Mouse (Mus musculus): ENCODE data around the gene Limk2.

The Limk2 gene

DNA sequence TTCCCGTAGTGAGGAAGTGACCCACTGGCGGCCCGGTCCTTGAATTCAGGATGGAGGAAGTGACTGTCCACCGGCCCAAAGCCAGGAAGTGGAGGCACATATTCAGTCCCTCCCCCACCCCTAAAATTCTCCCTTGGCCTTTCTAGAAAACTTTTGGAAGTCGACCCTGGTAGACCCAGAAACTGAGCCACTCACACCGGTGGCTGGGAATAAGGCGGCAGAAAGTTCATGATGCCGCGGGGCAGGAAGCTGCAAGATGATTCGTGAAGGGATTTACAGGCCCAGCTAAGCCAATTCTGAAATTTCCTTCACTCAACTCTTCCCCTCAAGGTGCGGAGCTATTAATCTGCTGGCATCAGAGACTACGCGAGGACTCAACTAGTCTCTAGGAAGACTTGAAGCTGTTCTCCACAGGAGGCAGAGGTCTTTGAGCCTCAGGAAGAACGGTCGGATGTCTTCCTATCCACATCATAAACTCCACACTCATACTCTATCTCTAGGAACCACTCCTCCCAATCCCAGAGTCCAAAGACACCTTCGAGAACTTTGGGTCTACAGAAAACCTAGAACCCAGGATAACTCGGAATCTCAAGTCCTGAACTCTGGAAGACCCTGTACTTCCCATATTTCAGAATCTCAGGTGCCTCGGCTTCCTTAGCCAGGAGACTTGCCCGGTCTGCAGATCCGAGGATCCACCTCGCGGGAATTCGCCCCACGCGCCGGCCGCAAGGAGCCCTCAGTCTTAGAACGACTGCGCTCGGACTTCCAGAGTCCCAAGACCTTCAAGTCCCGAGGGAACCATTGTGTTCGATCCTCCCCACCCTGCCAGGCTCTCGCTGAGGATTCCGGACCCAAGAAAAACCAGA lies 625 bp downstream of the Limk2 start:
- DNase-seq: no peak

DNA sequence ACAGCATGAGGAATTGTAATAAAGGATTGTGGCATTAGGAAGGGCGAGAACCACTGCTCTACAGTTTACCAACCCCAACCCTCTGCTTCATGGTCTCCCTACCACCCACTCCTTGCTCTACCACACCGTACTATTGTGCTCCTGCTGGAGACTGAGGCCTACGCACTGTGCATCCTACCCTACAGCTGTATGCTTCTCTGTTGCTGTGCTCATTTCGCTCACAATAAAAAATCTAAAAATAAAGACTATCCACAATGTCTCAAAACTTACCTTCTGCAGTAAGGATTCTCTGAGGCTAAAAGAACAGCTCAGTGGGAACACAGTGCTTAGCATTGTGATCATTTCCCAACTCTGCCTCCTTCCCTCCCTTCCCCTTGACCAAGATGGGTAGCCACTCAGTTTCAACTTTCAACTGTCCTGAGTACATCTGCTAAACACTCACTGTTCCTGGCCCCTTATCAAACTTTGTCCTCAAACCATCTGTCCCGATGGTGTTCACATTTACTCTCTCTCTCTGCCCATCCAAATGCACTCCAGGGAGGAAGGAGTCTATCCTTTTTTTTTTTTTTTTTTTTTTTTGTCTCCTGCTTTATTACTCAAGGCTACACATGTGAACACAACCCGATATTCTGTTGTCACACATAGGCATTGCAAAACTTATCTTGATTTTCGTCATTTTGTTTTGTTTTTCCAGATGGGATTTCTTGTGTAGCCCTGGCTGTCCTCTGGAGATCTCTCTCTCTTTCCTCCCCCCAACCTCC lies 4.5 kb downstream of the Limk2 start:
- no peak for DNase-seq

DNA sequence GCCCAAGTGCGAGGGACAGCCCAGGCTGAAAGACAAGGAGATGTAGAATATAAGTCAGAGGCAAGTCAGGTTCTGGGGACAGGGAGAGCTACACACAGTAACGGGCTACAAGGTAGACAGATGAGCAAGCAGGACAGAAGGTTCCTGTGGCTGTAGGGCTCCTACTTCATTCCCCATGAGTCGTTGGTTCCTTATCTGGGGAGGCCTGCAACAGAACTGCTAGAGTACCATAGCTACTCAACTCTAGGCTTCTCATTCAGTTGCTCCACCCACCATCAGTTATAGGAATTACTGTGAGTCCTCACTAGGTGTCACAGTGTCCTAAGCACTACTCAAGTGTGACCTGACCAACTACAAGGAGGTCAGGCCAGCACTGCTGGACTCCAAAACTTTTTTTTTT lies 6.0 kb downstream of the Limk2 start:
- no peak for DNase-seq

DNA sequence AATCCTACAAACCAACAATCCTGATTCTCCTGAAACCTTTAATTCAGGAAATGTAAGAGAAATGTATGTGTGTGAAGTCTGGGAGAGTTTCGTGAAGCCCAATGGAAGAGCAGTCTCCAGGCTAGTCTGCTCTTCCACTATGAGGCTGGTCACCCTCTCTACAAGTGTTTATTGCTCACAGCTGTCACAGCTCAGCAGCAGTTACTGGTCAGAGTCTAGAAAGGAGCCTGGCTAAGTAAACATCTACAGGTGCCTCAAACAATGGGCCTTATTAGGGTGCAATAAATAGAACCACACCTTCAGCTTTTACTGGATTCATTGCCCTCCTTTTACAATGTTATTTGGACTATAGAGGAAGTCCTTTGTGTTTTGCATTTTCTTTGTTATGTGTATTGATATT lies 10.7 kb downstream of the Limk2 start:
- no peak for DNase-seq

DNA sequence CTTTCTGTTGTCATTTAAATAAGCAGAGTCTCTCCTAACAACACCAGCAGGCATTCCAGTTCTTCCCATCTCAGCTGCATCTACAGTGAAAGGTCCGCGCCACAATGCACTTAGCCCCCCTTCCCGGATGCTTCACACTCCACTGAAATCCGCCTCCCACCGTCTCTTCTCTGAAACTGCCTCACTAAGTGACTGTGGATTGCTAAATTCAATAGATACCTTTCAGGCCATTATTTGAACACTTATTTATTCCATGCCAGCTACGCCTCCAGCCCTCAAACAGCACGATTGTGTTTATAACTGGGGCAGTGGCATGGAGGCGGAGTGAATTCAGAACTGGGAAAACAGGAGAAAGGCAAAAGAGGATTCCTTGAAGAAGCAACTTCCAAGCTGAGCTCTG lies 12.4 kb downstream of the Limk2 start:
- DNase-seq: no peak

DNA sequence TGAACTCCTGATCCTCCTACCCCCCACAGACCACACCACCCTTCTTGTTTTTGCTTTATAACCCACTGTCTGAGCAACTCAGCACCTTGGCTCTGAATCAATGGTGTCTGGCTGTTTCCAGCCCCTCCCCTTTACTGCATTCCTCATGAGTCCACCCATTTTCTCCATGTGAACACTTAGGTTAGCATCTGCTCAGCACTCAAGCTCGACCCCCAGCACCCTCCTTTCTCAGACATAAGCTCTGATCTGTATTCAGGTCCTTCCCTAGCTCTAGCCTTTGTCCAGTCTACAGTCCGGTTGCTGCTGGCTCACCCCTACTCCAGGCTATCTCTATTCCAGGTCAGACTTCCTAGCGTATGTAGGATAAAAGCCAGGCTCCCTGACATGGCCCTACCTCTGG lies 12.9 kb downstream of the Limk2 start:
- DNase-seq: no peak

DNA sequence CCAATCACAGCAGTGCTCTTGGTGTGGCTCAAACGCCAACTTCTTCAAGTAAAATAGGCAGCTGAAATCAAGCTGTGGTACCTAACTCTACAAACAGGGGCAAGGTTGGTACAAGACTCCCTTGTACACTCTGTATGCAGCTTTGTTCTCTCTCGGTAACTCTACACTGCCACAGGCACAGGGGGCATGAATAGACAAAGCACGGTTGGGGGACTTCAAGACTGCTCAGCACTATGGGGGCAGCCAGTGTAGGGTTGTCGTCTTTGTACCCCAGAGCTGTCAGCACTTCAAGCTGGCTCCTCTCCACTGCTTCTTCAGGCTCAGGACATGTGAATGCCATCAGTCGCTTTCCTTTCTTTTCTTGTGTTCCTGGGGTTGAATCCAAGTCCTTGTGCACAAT lies 14.5 kb downstream of the Limk2 start:
- DNase-seq: no peak

DNA sequence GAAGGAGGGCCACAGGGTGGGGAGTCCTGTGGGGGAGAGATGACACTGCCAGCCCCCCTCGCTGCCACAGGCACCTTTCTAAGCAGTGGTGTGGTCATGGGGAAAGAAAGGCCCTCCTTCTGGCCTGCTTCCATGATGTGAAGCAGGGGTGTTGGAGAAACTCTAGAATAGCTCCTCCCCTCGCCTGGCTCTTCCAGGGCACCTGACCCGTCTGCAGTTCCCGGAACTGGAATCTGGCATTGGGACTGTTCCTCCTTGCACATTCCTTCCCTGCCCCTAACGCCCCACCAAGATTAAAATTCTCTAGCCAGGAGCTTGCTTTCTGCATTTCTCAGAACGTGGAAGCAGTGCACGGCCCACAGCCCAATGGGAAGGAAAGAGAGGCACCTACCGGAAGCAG lies 16.5 kb downstream of the Limk2 start:
- DNase-seq: no peak

DNA sequence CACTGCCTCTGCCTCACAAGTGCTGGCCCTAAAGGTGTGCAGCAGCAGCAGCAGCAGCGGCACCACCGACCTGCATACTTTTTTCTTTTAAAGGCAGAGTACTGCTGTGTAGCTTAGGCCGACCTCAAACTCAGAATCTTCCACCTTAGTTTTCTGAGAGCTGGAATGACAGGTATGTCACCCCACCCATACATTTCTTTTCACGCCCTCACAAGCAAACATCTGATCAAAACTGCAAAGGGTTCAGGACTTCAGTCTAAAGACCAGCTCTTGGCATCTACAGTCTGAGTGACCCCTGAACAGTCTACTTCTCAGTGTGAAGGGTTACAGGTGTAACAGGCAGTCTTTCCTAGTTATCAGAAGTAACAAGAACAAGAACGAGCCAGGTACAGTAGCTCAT lies 18.2 kb downstream of the Limk2 start:
- DNase-seq: no peak

DNA sequence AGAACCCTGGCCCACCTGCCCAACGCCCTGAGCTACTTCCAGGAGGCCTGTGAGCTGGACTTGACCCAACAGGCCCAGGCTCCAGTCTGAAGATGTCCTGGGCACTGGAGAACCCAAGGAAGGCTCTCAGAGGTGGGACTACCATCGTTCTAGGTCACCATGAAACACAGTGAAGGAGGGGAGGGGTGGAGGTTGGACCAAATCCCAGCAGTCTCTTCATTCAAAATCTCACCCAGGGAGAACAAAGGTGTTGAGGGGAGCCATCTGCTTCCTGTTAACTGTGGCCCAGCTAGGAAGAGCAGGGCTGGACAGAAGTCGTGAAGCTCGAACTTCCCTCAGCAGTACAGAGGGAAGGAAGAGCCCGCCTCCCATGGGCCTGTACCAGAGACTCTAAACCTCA lies 19.0 kb downstream of the Limk2 start:
- DNase-seq: peak; percentile 50 to 56

DNA sequence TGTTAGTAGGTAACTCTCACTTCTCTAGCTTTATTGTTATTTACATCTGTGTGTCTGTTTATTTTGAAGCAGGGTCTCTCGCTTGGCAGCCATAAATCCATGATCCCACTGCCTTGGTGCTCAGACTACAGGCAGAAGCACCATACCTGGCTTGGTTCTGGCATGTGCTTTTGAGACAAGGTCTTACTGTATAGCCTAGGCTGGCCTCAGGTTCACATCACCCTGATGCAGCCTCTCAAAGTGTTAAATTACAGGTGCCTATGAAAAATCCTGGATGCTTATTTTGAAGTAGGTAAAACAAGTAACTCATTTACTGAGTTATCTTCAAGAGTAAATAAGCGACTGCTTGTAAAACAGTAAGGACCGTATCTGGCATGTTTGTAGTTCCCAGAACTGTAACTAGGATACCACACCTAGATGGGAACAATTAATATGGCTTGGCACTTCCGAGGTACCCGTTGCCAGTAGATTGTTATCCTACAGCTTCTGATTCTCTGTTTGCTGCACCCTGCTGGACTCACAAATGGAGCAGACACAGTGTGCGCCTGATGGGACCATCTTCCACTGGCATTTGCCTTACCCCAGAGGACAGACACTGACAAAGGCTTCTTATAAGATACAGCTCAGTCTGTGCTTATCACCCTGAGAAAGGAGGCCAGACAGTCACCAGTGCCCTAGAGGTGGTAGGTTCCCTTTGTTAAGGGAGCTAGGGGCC lies 21.4 kb downstream of the Limk2 start:
- DNase-seq: no peak

DNA sequence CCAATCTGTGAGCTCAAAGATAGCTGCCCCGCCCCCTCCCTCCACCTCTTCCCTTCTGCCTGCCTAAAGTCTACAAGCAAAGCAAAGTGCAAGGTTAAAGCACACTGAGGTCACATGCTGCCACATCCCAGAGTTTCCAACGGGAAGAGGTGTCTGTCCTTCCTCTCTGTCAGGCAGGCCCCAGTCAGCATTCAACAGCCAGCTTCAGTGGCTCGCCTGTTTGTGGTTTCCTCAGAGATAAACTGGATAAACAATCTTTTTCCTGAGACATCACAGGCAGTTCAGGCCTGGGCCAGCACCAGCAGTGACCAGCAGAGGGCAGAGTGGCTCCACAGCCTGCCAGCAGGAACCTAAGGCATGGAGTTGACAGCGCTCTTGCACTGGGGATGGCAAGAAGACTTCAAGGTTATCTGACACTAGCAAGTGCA lies 22.0 kb downstream of the Limk2 start:
- DNase-seq: peak; percentile 88 to 93

DNA sequence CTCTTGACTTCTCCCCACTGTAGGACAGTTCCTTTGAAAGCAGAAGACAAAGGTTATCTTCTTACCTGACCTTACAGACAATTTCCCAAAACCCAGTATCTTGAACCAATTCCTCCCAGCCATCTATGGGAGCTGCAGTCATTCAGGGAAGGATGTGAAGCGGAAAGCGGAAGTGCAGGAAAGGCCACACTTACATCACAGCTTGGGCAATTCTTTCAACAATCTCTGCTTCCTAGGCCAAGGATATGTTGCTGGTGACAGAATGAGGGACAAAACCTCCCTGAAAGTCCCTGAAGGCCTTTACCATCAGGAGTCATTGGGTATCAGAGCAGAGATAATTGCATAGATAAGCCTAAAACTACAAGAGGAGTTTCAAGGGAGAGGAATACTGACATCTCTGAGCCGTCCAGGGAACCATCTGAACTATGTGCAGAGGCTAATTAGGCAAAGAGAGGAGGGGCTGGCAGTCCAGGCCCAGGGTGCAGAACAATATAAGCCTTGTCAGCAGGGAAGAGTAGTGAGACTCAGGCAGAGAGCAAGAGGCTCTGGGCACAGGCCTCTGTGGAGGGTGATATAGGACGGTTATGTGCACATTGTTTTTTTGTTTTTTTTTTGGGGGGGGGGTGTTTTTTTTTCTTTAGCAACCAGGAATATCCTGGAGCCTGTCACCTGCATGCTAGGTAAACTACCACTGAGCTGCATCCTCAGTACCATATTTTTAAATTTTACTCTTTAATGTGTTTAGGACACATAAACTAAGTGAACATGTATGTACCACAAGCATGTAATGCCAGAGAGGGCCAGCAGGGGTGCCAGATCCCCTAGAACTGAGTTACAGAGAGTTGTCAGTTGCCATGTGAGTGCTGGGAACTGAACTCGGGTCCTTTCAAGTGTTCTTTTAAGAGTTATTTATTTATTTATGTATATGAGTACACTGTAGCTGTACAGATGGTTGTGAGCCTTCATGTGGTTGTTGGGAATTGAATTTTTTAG lies 26.1 kb downstream of the Limk2 start:
- DNase-seq: no peak

DNA sequence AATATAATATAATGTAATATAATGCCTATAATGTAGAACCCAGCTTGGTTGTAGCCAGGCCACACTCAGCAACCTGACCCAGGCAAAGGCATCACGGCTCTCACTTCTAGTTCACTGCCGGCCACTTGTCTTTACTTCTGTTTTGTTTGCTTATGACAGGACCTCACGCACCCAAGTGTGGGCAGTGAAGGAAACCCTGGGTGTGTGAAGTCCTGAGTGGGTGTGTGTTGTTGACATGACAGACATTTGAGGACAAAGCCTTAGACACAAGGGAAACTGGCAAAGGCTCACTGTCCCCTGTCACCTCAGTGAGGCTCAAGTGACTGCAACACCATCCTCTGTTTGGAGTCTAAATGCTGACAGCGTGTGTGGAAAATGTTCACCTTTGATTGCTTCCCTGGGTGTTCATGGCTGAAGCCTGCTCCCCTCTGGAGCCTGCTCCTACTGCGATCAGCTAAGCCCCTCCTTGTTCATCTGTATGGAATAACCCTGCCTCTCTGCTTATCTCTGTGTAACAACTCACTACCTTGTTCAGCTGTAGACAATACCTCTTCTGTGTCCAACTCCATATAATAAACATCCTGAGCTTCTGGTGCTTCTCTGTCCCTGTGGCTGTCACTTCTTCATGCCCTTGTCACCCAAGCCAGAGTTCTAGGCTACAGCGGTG lies 27.7 kb downstream of the Limk2 start:
- DNase-seq: no peak

DNA sequence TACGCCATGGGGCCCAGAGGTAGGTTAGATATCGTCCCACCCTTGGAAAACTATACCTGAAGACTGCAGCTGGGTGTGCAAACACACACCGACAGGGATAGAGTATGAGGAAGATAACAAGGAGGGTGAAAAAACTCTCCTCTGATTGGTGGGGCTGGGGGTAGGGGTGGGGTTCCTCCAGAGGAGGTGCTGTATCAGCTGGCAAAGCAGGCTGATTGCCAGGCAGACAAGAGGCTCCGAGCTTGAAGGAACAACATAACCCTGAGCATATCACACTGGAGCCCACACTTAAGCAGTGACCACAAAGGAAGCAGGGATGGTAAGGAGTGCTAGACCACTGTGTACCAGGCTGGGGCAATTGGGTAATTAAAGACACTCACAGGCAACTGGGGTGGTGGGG lies 29.6 kb downstream of the Limk2 start:
- DNase-seq: no peak

DNA sequence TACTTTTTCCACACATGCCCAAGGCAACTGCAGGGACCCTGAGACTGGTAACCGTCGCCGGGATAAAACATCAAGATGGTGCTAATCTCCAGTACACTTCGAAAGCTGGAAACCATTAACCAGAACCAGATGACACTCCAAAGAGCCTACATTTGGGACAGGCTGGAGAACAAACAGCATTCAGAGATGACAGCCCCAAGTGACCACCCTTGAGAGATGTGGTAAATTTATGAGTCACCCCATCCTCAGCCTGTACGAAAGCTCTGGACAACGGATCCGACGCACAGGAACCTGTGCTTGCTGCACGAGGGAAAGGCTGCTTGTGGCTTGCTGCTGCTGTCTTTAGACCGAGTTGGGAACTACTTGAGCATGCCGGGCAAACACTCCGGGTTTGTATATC lies 34.2 kb downstream of the Limk2 start:
- DNase-seq: no peak

DNA sequence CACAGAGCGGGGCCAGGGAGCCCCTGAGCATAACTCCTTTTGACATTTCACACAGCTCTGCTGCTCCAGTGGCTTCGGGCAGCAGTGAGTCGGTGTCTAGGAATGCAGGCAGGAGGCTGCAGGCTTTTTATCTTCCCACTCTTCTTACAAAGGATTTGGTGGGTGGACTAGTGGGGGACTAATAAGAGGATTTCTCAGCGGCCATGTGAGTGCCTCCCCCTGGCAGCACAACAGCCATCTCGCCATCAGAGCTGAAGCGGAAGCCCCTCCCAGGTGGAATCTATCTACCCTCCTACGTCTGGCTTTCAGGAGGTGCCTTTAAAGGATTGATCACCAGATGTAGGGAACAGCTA lies 34.7 kb downstream of the Limk2 start:
- no peak for DNase-seq

DNA sequence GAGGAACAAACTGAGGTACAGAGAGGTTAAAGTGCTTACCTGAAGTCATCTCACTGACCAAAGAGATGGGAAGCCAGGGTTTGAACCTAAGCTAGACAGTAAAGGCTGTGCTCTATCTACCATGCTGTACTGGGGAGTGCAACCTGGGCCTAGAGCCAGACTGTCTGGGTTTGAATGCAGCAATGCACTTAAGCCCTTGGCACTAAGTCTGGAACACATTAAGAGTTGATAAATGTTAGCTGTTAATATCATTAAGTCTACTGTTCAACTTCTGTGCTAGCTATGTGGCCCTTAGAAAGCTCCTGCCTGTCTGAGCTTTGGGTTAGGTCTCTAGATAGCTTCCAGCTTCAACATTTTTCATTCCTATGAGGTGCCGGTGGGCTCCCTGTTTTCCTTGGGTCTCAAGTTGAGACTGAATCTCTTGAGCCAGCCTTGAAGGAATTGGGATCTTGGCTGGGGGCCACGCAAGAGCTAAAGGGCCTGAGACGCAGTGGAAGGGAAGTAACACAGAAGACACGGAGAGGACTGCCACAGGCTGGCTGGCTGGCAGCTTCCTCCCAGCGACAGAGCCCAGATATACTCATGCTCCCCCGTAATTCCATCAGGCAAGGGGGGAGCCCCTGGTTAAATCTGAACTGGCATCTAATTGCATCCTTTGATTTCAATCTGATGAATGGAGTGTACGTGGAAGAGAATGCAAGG lies 35.2 kb downstream of the Limk2 start:
- no peak for DNase-seq

DNA sequence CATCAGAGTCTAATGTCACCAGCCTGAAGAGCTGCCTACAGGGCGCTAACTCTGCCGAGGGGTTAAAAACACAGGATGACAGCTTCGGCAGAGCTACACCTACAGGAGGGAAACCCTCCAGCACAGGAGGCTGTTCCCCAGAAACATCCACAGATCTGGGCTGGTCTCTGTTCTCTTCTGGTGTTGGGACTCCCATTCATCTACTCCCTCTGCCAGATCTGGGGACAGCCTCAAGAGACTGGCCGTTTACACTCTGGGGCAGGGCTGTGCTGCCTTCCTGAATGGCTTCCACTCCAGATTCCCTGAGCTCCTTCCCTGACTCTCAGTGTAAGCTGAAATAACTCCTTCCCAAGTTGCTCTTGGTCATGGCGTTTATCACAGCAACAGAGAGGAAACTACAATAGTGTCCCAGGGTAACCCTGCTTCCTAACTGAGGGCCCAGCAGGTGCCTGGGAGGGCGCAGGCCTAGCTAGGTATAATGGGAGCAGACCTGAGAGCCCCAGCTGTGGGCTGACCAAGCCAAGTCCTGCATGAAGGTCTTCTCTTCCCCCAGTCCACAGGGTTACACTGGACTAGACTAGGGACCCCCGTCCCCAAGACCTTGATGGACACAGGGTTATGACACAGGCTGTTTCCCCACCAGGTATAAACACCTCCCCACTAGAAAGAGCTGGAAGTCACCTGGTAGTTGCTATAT lies 37.2 kb downstream of the Limk2 start:
- peak in 1 of 2 experiments; percentile 23 for DNase-seq

DNA sequence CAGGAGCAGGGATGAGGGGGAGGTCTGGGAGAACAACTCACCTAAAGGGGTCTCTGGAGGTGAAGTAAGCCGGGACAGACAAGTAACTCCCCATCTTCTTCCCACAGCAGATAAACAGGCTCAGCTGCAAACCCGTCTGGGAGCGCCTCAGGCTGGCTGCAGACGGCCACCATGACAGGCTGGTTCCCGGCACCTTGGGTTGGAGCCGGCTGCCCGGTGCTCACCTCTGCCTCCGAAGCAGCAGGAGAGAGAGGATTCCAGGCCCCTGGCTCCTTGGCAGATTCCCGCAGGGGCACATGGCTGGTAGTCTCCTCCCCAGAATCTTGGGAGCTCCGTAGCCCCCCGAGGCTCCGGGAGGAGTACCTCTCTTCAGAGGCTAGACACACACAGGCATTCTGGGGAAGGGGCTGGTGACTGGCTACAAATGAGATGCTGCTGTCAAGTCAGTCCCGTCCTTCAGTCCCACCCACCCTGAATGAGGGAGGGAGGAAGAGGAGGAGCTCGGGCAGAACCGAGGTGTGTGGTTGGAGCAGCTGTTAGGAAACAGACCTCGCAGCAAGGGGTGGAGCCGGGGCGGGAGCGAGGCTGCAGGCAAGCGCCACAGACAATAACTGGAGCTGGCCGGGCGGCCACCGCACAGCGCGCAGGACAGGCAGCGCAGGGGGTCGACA lies 37.9 kb downstream of the Limk2 start:
- peak; percentile 84 to 92 for DNase-seq

Data from cerebellum, adult 18-20 months (tissue).